Mouse (Mus musculus) neural tube, embryonic 11.5 days (tissue): ENCODE measurements around the gene Cdc25a. TPM values are rescaled to one million over a fixed set of nuclear protein-coding genes. Genes with fewer than 3 reads are reported as not detected.

Source experiments
- ATAC-seq: fragments of 200-750 bp; cut with Nextera tagmentation; 2 replicates; pipeline ENCODE4 v1.8.0; 2017; ENCODE audit warnings: moderate number of reproducible peaks, mild to moderate bottlenecking, moderate TSS enrichment, moderate library complexity; ENCODE audit not compliant: insufficient read depth, low FRiP score, low TSS enrichment
- DNase-seq: peaks from one replicate; pipeline ENCODE4 v3.0.0-alpha.2; 2015; ENCODE audit warnings: low spot score
- H3K27ac ChIP-seq: fragments of 300-500 bp; sonication (generic); 2 replicates; pipeline ENCODE4 v1.5.1; 2014; ENCODE audit warnings: low read depth, mild to moderate bottlenecking, low read length
- H3K27me3 ChIP-seq: fragments of 300-500 bp; sonication (generic); 2 replicates; pipeline ENCODE4 v1.6.1; 2014; ENCODE audit warnings: mild to moderate bottlenecking, low read length, mixed read lengths; ENCODE audit not compliant: control insufficient read depth, insufficient read depth
- H3K36me3 ChIP-seq: fragments of 300-500 bp; sonication (generic); 2 replicates; pipeline ENCODE4 v1.6.1; 2014; ENCODE audit warnings: mild to moderate bottlenecking, low read length, moderate library complexity, mixed read lengths; ENCODE audit not compliant: control insufficient read depth, insufficient read depth
- H3K4me1 ChIP-seq: fragments of 300-500 bp; sonication (generic); 2 replicates; pipeline ENCODE4 v1.6.1; 2014; ENCODE audit warnings: low read length, mixed read lengths; ENCODE audit not compliant: control insufficient read depth, insufficient read depth
- H3K4me2 ChIP-seq: fragments of 300-500 bp; sonication (generic); 2 replicates; pipeline ENCODE4 v1.6.1; 2014; ENCODE audit warnings: low read depth, mild to moderate bottlenecking, moderate library complexity
- H3K4me3 ChIP-seq: fragments of 300-500 bp; sonication (generic); 2 replicates; pipeline ENCODE4 v1.5.1; 2014; ENCODE audit warnings: low read depth, low read length
- H3K9ac ChIP-seq: fragments of 300-500 bp; sonication (generic); 2 replicates; pipeline ENCODE4 v1.6.1; 2014; ENCODE audit warnings: mild to moderate bottlenecking, low read length
- H3K9me3 ChIP-seq: fragments of 300-500 bp; sonication (generic); 2 replicates; pipeline ENCODE4 v1.6.1; 2016; ENCODE audit warnings: low read length; ENCODE audit not compliant: control insufficient read depth
- WGBS: fragments of 180-500 bp; shearing (Covaris S2); extraction: QIAGEN DNeasy Blood & Tissue Kit; methylation state at CpG from one replicate; pipeline ENCODE4 v1.1.7; 2014; 5-methylcytosine and 5-hydroxymethylcytosine counted together
- polyA plus RNA-seq: library from polyadenylated mRNA; unstranded; fragments of >200 nt; fragmentation: Nextera tagmentation; extraction: Ambion mirVana; gene quantifications from 2 replicates; pipeline ENCODE4 v1.2.1, GENCODE M21; 2014

Cdc25a gene
- polyA plus RNA-seq, 1 experiment from 2014 or later: 35.4 TPM

DNA sequence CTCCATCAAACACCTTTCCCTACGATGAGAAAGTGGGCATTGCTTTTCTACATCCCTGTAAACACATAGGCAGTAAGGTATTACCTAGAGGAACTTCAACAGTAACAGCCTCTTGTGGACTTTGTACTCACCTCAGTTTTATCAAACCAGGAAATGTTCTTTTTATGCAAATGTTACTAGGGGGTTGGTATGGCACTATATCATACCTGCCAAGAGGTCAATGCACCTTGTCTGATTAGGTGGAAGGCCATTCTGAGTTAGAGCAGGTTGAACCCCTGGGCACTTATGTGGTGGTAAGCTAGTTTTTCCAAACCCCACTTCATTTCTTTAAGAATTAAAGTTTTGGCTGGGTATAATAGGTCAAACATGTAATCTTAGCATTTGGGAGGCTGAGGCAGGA, 3.9 kb downstream of the Cdc25a start:
- Histone ChIP-seq H3K9me3 (no peaks in the 10 kb centered on the region), H3K27me3 (no peaks in the 10 kb centered on the region), H3K36me3 (peaks cover 16% of the 10 kb centered on the region), H3K4me1 (peaks cover 7% of the 10 kb centered on the region; the same call in 1 of the 2 replicates), H3K27ac (no peak overlapping the region), H3K4me2 (no peak overlapping the region), H3K9ac (no peak overlapping the region), H3K4me3 (no peak overlapping the region)
- 97% methylated on average over 1 of the region's 1 CpGs for WGBS
- DNase-seq: no peak
- no peak for ATAC-seq

DNA sequence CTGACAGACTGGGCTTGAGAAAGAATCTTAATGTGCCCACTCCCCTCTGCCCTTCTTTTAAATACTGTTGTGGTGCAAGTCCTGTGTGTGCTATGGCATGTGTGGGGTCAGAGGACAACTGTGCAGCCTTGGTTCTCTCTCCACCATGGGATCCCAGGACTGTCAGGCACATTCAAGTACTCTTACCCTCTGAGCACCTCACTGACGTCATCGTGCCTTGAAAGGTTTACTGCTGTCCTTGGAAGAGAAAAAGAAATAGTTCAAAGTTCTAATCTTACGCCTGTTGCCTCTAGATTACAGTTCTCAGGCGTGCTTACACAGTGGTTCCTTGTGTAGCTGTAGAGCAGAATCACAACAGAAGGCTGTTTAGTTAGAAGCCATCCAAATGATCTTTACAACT, 10.9 kb downstream of the Cdc25a start:
- no peak overlapping the region for H3K27ac ChIP-seq
- no peaks in the 10 kb centered on the region for H3K4me1 ChIP-seq
- H3K4me2 ChIP-seq: no peak overlapping the region
- peaks cover 32% of the 10 kb centered on the region for H3K36me3 ChIP-seq
- H3K9ac ChIP-seq: no peak overlapping the region
- 92% methylated on average over 4 of the region's 4 CpGs for WGBS
- no peak overlapping the region for H3K4me3 ChIP-seq
- DNase-seq: no peak
- ATAC-seq: no peak
- H3K27me3 ChIP-seq: no peaks in the 10 kb centered on the region
- H3K9me3 ChIP-seq: no peaks in the 10 kb centered on the region

DNA sequence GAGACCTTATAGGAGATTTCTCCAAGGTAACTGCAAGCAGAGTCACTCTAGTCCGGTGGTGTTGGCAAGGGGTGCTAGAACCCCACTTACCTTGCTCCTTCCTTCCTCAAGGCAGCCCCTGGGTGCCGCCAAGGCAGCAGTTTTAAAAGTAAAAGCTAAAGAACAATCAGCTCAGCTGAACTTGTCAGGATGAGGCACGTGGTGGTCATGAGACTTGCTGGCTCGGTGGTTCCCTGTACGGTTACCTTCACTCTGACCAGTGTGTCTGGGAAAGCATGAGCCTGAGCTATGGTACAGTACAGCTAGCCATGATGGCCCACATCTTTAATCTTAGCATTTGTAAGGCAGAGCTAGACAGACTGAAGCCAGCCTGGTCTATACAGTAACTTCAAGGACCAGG, 11.9 kb downstream of the Cdc25a start:
- H3K4me3 ChIP-seq: no peak overlapping the region
- H3K9me3 ChIP-seq: no peaks in the 10 kb centered on the region
- H3K36me3 ChIP-seq: peaks cover 39% of the 10 kb centered on the region
- DNase-seq (no peak), ATAC-seq (no peak)
- no peaks in the 10 kb centered on the region for H3K4me1 ChIP-seq
- H3K9ac ChIP-seq: no peak overlapping the region
- no peak overlapping the region for H3K27ac ChIP-seq
- 91% methylated on average over 5 of the region's 5 CpGs for WGBS
- H3K27me3 ChIP-seq: no peaks in the 10 kb centered on the region
- no peak overlapping the region for H3K4me2 ChIP-seq

DNA sequence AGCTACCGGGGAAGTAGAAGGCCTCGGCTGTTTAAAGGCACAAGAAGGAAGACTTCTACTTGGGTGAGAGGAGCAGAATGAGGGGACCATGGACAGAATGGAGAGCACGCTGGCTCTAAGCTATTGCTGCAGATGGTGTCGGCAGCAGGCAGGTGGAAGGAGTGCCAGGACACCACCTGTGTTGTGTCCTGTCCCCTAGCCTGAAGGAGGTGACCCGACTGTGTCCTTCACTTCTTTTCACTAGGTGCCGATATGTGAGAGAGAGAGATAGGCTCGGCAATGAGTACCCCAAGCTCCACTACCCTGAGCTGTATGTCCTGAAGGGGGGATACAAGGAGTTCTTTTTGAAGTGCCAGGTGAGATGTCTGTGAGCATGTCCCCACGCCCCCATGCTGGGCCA, 16.1 kb downstream of the Cdc25a start:
- H3K9me3 ChIP-seq: no peaks in the 10 kb centered on the region
- H3K9ac ChIP-seq: no peak overlapping the region
- H3K36me3 ChIP-seq: peaks cover 25% of the 10 kb centered on the region
- H3K4me1 ChIP-seq: no peaks in the 10 kb centered on the region
- no peaks in the 10 kb centered on the region for H3K27me3 ChIP-seq
- 94% methylated on average over 8 of the region's 8 CpGs for WGBS
- H3K27ac ChIP-seq: no peak overlapping the region
- ATAC-seq: no peak
- no peak overlapping the region for H3K4me2 ChIP-seq
- no peak for DNase-seq
- H3K4me3 ChIP-seq: no peak overlapping the region

DNA sequence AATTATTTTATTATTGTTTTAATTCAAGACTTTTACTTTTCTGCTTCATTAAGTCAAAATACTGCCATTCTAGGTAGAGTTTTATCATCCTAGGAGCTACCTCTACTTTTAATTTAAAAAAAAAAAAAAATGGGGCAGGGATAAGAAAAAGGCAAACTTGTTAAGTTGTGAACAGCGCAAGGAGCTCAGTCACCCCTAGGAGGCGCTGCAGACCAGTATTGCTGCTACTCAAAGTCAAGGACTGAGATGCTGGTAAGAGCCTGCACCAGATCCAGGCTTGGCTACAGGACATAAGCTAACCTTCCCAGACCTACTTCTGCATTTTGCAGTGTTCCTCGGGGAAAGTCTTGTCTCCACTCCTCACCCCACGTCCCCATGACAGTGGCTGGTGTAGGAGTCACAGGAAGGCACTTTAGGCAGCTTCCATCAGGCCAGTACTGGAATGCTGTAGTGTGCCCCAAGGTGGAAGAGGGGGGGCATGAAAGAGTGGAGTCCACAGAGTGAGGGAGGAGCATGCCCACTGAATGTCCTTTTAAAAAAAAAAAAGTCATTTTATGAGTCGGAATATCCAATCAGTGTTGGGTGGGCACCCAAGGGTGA, 17.4 kb downstream of the Cdc25a start:
- Histone ChIP-seq H3K4me2 (no peak overlapping the region), H3K27ac (no peak overlapping the region), H3K9ac (no peak overlapping the region), H3K4me1 (no peaks in the 10 kb centered on the region), H3K9me3 (no peaks in the 10 kb centered on the region), H3K27me3 (no peaks in the 10 kb centered on the region), H3K4me3 (no peak overlapping the region), H3K36me3 (peaks cover 18% of the 10 kb centered on the region)
- 70% methylated on average over 5 of the region's 5 CpGs for WGBS
- ATAC-seq: no peak
- DNase-seq: peak; percentile 78

DNA sequence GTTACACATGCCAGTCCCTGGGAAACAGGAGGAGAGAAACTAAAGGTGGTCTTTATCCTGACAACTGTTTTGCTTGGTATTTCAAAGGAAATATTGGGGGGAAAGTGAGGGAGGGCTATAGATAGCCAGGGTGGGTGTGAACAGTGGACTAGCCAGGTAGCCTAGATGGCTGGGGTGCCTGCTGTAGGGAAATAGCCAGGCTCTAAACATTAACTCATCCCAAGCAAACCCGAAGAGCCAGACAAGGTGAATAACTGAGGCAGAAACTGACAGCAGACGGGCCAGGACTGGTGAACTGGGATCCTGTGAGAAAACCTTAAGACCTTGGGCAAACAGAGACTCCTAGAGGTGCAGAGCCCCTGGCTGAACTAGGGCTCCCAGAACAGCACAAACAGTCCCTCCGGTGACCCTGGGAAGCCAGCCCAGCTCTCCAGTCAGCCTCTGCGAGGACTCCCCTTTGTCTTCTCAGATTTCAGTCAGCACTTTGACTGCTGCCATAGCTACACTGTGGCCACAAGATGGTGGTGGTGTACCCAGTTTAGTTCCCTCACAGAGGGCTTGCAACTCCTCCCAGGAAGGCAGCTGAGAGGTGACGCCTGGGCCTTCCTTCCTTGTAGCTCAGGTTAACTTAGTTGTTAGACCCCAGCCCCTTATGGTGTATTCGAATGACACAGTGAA, 19.2 kb downstream of the Cdc25a start:
- Histone ChIP-seq H3K27ac (peak overlapping the region; percentile 81), H3K27me3 (no peaks in the 10 kb centered on the region), H3K4me3 (no peak overlapping the region), H3K36me3 (peaks cover 18% of the 10 kb centered on the region), H3K9me3 (no peaks in the 10 kb centered on the region), H3K4me2 (no peak overlapping the region), H3K9ac (peak overlapping the region; percentile 40; the same call in 1 of the 2 replicates), H3K4me1 (no peaks in the 10 kb centered on the region)
- DNase-seq: peak; percentile 78
- peak; percentile 64; the same call in 1 of the 2 replicates for ATAC-seq
- 36% methylated on average over 6 of the region's 6 CpGs for WGBS

DNA sequence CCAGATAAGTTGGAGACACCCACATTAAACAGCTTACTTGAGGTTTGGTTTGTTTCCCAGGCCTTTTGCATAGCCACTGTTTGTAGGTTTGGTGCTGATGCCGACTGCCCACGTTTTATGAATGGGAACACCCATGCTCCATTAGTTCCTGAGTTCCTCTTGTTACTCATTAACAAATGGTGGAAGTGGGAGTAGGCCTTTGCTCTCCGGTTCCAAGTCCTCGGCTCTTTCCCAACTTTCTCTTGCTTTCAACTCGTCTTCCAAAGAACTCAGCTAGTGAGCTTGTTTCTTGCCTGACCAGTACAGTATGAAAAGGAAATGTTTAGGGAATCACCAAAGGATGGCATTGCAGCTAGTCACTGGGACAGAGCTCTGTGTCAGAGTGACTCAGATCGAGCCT, 20.2 kb downstream of the Cdc25a start:
- Histone ChIP-seq H3K4me1 (no peaks in the 10 kb centered on the region), H3K4me3 (no peak overlapping the region), H3K27me3 (no peaks in the 10 kb centered on the region), H3K36me3 (peaks cover 15% of the 10 kb centered on the region), H3K4me2 (no peak overlapping the region), H3K27ac (no peak overlapping the region), H3K9ac (no peak overlapping the region), H3K9me3 (no peaks in the 10 kb centered on the region)
- 65% methylated on average over 6 of the region's 6 CpGs for WGBS
- no peak for ATAC-seq
- DNase-seq: no peak

DNA sequence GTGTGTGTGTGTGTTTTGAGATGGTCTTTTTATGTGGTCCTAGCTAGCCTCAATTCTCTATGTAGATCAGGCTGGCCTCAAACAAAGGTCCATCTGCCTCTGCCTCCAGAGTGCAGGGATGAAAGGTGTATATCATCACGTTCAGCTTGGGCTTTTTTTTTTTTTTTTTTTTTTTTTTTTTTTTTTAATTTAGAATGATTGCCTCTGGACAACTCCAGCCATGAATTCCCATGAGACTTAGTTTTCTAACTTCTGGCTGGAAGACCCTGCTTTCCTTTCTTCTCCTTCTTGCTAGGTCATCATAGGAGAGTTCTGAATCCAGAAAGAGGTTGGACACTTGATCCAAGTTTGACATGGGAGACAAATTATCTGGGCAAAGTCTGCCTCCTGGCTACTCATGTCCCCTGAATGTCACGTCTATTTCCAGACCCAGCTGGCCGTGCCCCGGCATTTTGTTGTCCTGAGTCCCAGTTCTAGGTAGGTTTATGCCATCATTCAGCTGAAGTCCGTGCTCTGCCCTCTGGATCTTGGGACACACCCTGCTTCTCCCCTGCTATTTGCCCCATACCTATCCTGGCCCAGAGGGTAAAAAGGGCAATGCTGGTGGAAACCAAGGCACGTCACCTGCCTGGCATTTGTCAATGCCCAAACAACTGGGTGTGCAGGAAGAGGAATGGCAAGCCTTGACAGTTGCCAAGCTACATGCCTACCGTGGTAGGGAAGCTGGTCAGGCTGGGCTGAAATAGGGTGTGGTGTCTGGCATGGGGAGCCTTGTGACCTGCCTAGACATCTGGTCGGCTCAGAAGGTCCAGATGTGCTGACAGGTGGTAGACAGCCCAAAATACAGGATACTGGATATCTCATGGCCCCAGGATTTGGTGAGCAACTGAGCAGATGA, 21.1 kb downstream of the Cdc25a start:
- 85% methylated on average over 8 of the region's 8 CpGs for WGBS
- H3K9me3 ChIP-seq: no peaks in the 10 kb centered on the region
- no peaks in the 10 kb centered on the region for H3K4me1 ChIP-seq
- H3K9ac ChIP-seq: no peak overlapping the region
- no peak overlapping the region for H3K4me3 ChIP-seq
- peaks cover 7% of the 10 kb centered on the region; the same call in 1 of the 2 replicates for H3K36me3 ChIP-seq
- DNase-seq (no peak), ATAC-seq (no peak)
- H3K27ac ChIP-seq: no peak overlapping the region
- H3K27me3 ChIP-seq: no peaks in the 10 kb centered on the region
- H3K4me2 ChIP-seq: no peak overlapping the region
